Mouse (Mus musculus): ENCODE results near the gene Mylpf. TPM values are rescaled to one million over a fixed set of nuclear protein-coding genes. Genes with fewer than 3 reads are reported as not detected.
"Not testable (repeated sequence)": the region's sequence is repeated elsewhere in the genome, so short reads cannot be mapped to it uniquely, and the experiment has no call there.

Mylpf gene
- polyA plus RNA-seq, 1 experiment from 2014 or later, result 10.7 TPM

- peaks cover 38% of the 10 kb centered on the region for H3K4me1 ChIP-seq
- 97% methylated on average over 2 of the region's 2 CpGs for WGBS
These were observed 26.1 kb downstream of the Mylpf start for GRCm38 (mm10) chr7:127234777-127235176.

GRCm38 (mm10) chr7:127243361-127243867 is 34.7 kb downstream of the Mylpf start:
- peak overlapping the region; percentile 80 for H3K4me3 ChIP-seq
- no peaks in the 10 kb centered on the region for H3K27me3 ChIP-seq (ENCODE audit: poor library complexity, severe bottlenecking)
- peaks cover 8% of the 10 kb centered on the region; the same call in 1 of the 2 replicates for H3K9me3 ChIP-seq
- 48% methylated on average over 2 of the region's 2 CpGs for WGBS
- H3K27ac ChIP-seq, result peak overlapping the region; percentile 94; the same call in 1 of the 2 replicates
- H3K4me1 ChIP-seq, result peaks cover 35% of the 10 kb centered on the region
- H3K36me3 ChIP-seq (replicated peaks), result peaks cover 56% of the 10 kb centered on the region
- DNase-seq (ENCODE audit: extremely low spot score, low spot score), result no peak

More at GRCm38 (mm10) chr7:127234777-127235176, 26.1 kb downstream of the Mylpf start:
- Histone ChIP-seq H3K27ac (no peak overlapping the region), H3K27me3 (ENCODE audit: poor library complexity, severe bottlenecking) (no peaks in the 10 kb centered on the region), H3K9me3 (peaks cover 27% of the 10 kb centered on the region), H3K4me3 (peak overlapping the region; percentile 73), H3K36me3 (replicated peaks) (peaks cover 75% of the 10 kb centered on the region)
- DNase-seq (ENCODE audit: extremely low spot score, low spot score), result no peak

- DNase-seq (ENCODE audit: extremely low spot score, low spot score), result peak; percentile 92
- Histone ChIP-seq H3K36me3 (replicated peaks) (peaks cover 56% of the 10 kb centered on the region), H3K4me3 (peak within 1 kb of the TSS; percentile 80), H3K27me3 (ENCODE audit: poor library complexity, severe bottlenecking) (no peaks in the 10 kb centered on the region), H3K9me3 (peaks cover 8% of the 10 kb centered on the region; the same call in 1 of the 2 replicates), H3K27ac (peak within 1 kb of the TSS; percentile 94), H3K4me1 (peaks cover 35% of the 10 kb centered on the region)
- 1% methylated on average over 56 of the region's 56 CpGs for WGBS
These were observed 35.4 kb downstream of the Mylpf start, which contains the start of gene Zfp771 for GRCm38 (mm10) chr7:127243870-127244657. TSS of gene Zfp771 (plus strand) at chr7:127244274.

GRCm38 (mm10) chr7:127244658-127245510 is 36.2 kb downstream of the Mylpf start:
- Histone ChIP-seq H3K27ac (peak overlapping the region; percentile 94), H3K36me3 (replicated peaks) (peaks cover 56% of the 10 kb centered on the region), H3K9me3 (peaks cover 8% of the 10 kb centered on the region; the same call in 1 of the 2 replicates), H3K4me3 (peak overlapping the region; percentile 80), H3K4me1 (peaks cover 35% of the 10 kb centered on the region), H3K27me3 (ENCODE audit: poor library complexity, severe bottlenecking) (no peaks in the 10 kb centered on the region)
- 14% methylated on average over 32 of the region's 33 CpGs for WGBS
- DNase-seq (ENCODE audit: extremely low spot score, low spot score), result no peak

GRCm38 (mm10) chr7:127250511-127250910 is 41.8 kb downstream of the Mylpf start:
- WGBS, result 93% methylated on average over 8 of the region's 8 CpGs

GRCm38 (mm10) chr7:127252414-127252813 is 43.7 kb downstream of the Mylpf start:
- Histone ChIP-seq H3K27ac (no peak overlapping the region), H3K36me3 (replicated peaks) (peaks cover 65% of the 10 kb centered on the region), H3K4me1 (peaks cover 22% of the 10 kb centered on the region), H3K4me3 (no peak overlapping the region), H3K27me3 (ENCODE audit: poor library complexity, severe bottlenecking) (no peaks in the 10 kb centered on the region), H3K9me3 (no peaks in the 10 kb centered on the region)
- no peak for DNase-seq (ENCODE audit: extremely low spot score, low spot score)
- WGBS, result 89% methylated on average over 2 of the region's 2 CpGs

More at GRCm38 (mm10) chr7:127250511-127250910, 41.8 kb downstream of the Mylpf start:
- not testable (repeated sequence) for H3K27me3 ChIP-seq (ENCODE audit: poor library complexity, severe bottlenecking); DNase-seq (ENCODE audit: extremely low spot score, low spot score); H3K4me3 ChIP-seq; H3K27ac ChIP-seq; H3K9me3 ChIP-seq
- Histone ChIP-seq H3K4me1 (peaks cover 37% of the 10 kb centered on the region), H3K36me3 (replicated peaks) (peaks cover 65% of the 10 kb centered on the region)

GRCm38 (mm10) chr7:127253341-127253740 is 44.7 kb downstream of the Mylpf start:
- Histone ChIP-seq H3K27ac (peak overlapping the region; percentile 92), H3K4me3 (peak overlapping the region; percentile 59), H3K27me3 (ENCODE audit: poor library complexity, severe bottlenecking) (no peaks in the 10 kb centered on the region), H3K36me3 (replicated peaks) (peaks cover 65% of the 10 kb centered on the region), H3K9me3 (no peaks in the 10 kb centered on the region), H3K4me1 (peaks cover 22% of the 10 kb centered on the region)
- WGBS, result 79% methylated on average over 6 of the region's 6 CpGs
- DNase-seq (ENCODE audit: extremely low spot score, low spot score), result no peak

- Histone ChIP-seq H3K4me1 (peaks cover 28% of the 10 kb centered on the region), H3K27me3 (ENCODE audit: poor library complexity, severe bottlenecking) (no peaks in the 10 kb centered on the region), H3K9me3 (no peaks in the 10 kb centered on the region), H3K4me3 (peak overlapping the region; percentile 59), H3K27ac (peak overlapping the region; percentile 92), H3K36me3 (replicated peaks) (peaks cover 65% of the 10 kb centered on the region)
- WGBS, result under 1% methylated on average over 136 of the region's 136 CpGs
- peak; percentile 90 for DNase-seq (ENCODE audit: extremely low spot score, low spot score)
These were observed 45.4 kb downstream of the Mylpf start for GRCm38 (mm10) chr7:127253821-127254769.

GRCm38 (mm10) chr7:127255008-127255407 is 46.3 kb downstream of the Mylpf start:
- Histone ChIP-seq H3K27me3 (ENCODE audit: poor library complexity, severe bottlenecking) (no peaks in the 10 kb centered on the region), H3K4me1 (peaks cover 37% of the 10 kb centered on the region), H3K4me3 (peak overlapping the region; percentile 59), H3K27ac (peak overlapping the region; percentile 92), H3K9me3 (no peaks in the 10 kb centered on the region), H3K36me3 (replicated peaks) (peaks cover 58% of the 10 kb centered on the region)
- no peak for DNase-seq (ENCODE audit: extremely low spot score, low spot score)
- 38% methylated on average over 4 of the region's 4 CpGs for WGBS

GRCm38 (mm10) chr7:127255965-127256364 is 47.3 kb downstream of the Mylpf start:
- H3K9me3 ChIP-seq, result no peaks in the 10 kb centered on the region
- no peak for DNase-seq (ENCODE audit: extremely low spot score, low spot score)
- no peak overlapping the region for H3K27ac ChIP-seq
- peaks cover 41% of the 10 kb centered on the region for H3K4me1 ChIP-seq
- H3K27me3 ChIP-seq (ENCODE audit: poor library complexity, severe bottlenecking), result no peaks in the 10 kb centered on the region
- 97% methylated on average over 2 of the region's 2 CpGs for WGBS
- no peak overlapping the region for H3K4me3 ChIP-seq
- peaks cover 52% of the 10 kb centered on the region for H3K36me3 ChIP-seq (replicated peaks)

- H3K4me1 ChIP-seq, result peaks cover 46% of the 10 kb centered on the region
- H3K36me3 ChIP-seq (replicated peaks), result peaks cover 47% of the 10 kb centered on the region
- no peak overlapping the region for H3K4me3 ChIP-seq
- WGBS, result 91% methylated on average over 5 of the region's 5 CpGs
- DNase-seq (ENCODE audit: extremely low spot score, low spot score), result no peak
- no peaks in the 10 kb centered on the region for H3K27me3 ChIP-seq (ENCODE audit: poor library complexity, severe bottlenecking)
- no peak overlapping the region for H3K27ac ChIP-seq
- no peaks in the 10 kb centered on the region for H3K9me3 ChIP-seq
These were observed 47.8 kb downstream of the Mylpf start for GRCm38 (mm10) chr7:127256518-127256917.
